Mouse (Mus musculus) liver, embryonic 11.5 days (tissue): Measurements from ENCODE around the gene 9330182L06Rik. TPM values are rescaled to one million over a fixed set of nuclear protein-coding genes. Genes with fewer than 3 reads are reported as not detected.

Source experiments
- ATAC-seq: fragments of 200-750 bp; cut with Nextera tagmentation; replicated peaks from 2 replicates; pipeline ENCODE4 v1.8.0; 2017; ENCODE audit warnings: moderate number of reproducible peaks, mild to moderate bottlenecking, moderate TSS enrichment, moderate library complexity; ENCODE audit not compliant: low FRiP score
- DNase-seq: peaks from one replicate; pipeline ENCODE4 v3.0.0-alpha.2; 2017; ENCODE audit warnings: low spot score
- H3K27ac ChIP-seq: fragments of 300-500 bp; sonication (generic); 2 replicates; pipeline ENCODE4 v1.5.1; 2014; ENCODE audit warnings: mild to moderate bottlenecking, low read depth, low read length, control low read depth
- H3K27me3 ChIP-seq: fragments of 300-500 bp; sonication (generic); replicated peaks from 2 replicates; pipeline ENCODE4 v1.6.1; 2014; ENCODE audit warnings: low read length, mixed read lengths; ENCODE audit not compliant: control insufficient read depth, insufficient read depth
- H3K36me3 ChIP-seq: fragments of 300-500 bp; sonication (generic); 2 replicates; pipeline ENCODE4 v1.6.1; 2014; ENCODE audit warnings: mild to moderate bottlenecking, low read length, moderate library complexity, mixed read lengths; ENCODE audit not compliant: control insufficient read depth, insufficient read depth
- H3K4me1 ChIP-seq: fragments of 300-500 bp; sonication (generic); replicated peaks from 2 replicates; pipeline ENCODE4 v1.6.1; 2014; ENCODE audit warnings: low read length, mixed read lengths; ENCODE audit not compliant: control insufficient read depth, insufficient read depth
- H3K4me2 ChIP-seq: fragments of 300-500 bp; sonication (generic); 2 replicates; pipeline ENCODE4 v1.6.1; 2014; ENCODE audit warnings: mild to moderate bottlenecking, control low read depth, moderate library complexity
- H3K4me3 ChIP-seq: fragments of 300-500 bp; sonication (generic); 2 replicates; pipeline ENCODE4 v1.5.1; 2014; ENCODE audit warnings: low read depth, low read length, control low read depth
- H3K9ac ChIP-seq: fragments of 300-500 bp; sonication (generic); 2 replicates; pipeline ENCODE4 v1.6.1; 2014; ENCODE audit warnings: low read depth, low read length, control low read depth
- H3K9me3 ChIP-seq: fragments of 300-500 bp; sonication (generic); 2 replicates; pipeline ENCODE4 v1.6.1; 2016; ENCODE audit warnings: low read length, inconsistent platforms, mixed read lengths; ENCODE audit not compliant: control insufficient read depth
- WGBS: fragments of 180-500 bp; shearing (Covaris S2); extraction: QIAGEN DNeasy Blood & Tissue Kit; methylation state at CpG from one replicate; pipeline ENCODE4 v1.1.7; 2014; 5-methylcytosine and 5-hydroxymethylcytosine counted together
- polyA plus RNA-seq: library from polyadenylated mRNA; unstranded; fragments of >200 nt; fragmentation: Nextera tagmentation; extraction: Ambion mirVana; gene quantifications from 2 replicates; pipeline ENCODE4 v1.2.1, GENCODE M21; 2014

Gene 9330182L06Rik
- polyA plus RNA-seq, 1 experiment from 2014 or later, result 0.99 TPM

GRCm38 (mm10) chr5:9389968-9390367 is 124.0 kb downstream of the 9330182L06Rik start:
- Histone ChIP-seq H3K27ac (no peak overlapping the region), H3K9ac (no peak overlapping the region), H3K4me1 (no peaks in the 10 kb centered on the region), H3K27me3 (no peaks in the 10 kb centered on the region), H3K4me3 (no peak overlapping the region), H3K36me3 (no peaks in the 10 kb centered on the region), H3K4me2 (no peak overlapping the region), H3K9me3 (no peaks in the 10 kb centered on the region)
- WGBS, result 67% methylated on average over 7 of the region's 7 CpGs
- ATAC-seq (no peak), DNase-seq (no peak)

- Histone ChIP-seq H3K27ac (no peak overlapping the region), H3K36me3 (no peaks in the 10 kb centered on the region), H3K9me3 (no peaks in the 10 kb centered on the region), H3K4me3 (no peak overlapping the region), H3K4me2 (no peak overlapping the region), H3K27me3 (no peaks in the 10 kb centered on the region), H3K9ac (no peak overlapping the region), H3K4me1 (no peaks in the 10 kb centered on the region)
- WGBS, result 50% methylated on average over 1 of the region's 1 CpGs
- ATAC-seq (no peak), DNase-seq (no peak)
Observed at GRCm38 (mm10) chr5:9391858-9392393, 126.0 kb downstream of the 9330182L06Rik start.

- DNase-seq (no peak), ATAC-seq (no peak)
- Histone ChIP-seq H3K4me2 (no peak overlapping the region), H3K27me3 (no peaks in the 10 kb centered on the region), H3K9me3 (no peaks in the 10 kb centered on the region), H3K4me3 (no peak overlapping the region), H3K36me3 (no peaks in the 10 kb centered on the region), H3K9ac (no peak overlapping the region), H3K4me1 (no peaks in the 10 kb centered on the region), H3K27ac (no peak overlapping the region)
- WGBS, result 68% methylated on average over 7 of the region's 7 CpGs
Observed at GRCm38 (mm10) chr5:9417098-9417497, 151.2 kb downstream of the 9330182L06Rik start.

- Histone ChIP-seq H3K9me3 (no peaks in the 10 kb centered on the region), H3K4me3 (no peak overlapping the region), H3K27ac (no peak overlapping the region), H3K9ac (no peak overlapping the region), H3K4me2 (no peak overlapping the region), H3K4me1 (no peaks in the 10 kb centered on the region), H3K27me3 (no peaks in the 10 kb centered on the region), H3K36me3 (no peaks in the 10 kb centered on the region)
- 90% methylated on average over 9 of the region's 9 CpGs for WGBS
- ATAC-seq, result no peak
- no peak for DNase-seq
Observed at GRCm38 (mm10) chr5:9417802-9418201, 151.9 kb downstream of the 9330182L06Rik start.

GRCm38 (mm10) chr5:9419964-9420363 is 154.0 kb downstream of the 9330182L06Rik start:
- H3K9me3 ChIP-seq, result no peaks in the 10 kb centered on the region
- H3K36me3 ChIP-seq, result no peaks in the 10 kb centered on the region
- no peak overlapping the region for H3K4me2 ChIP-seq
- WGBS, result 29% methylated on average over 1 of the region's 1 CpGs
- no peak overlapping the region for H3K4me3 ChIP-seq
- no peak overlapping the region for H3K27ac ChIP-seq
- no peaks in the 10 kb centered on the region for H3K4me1 ChIP-seq
- DNase-seq, result no peak
- H3K27me3 ChIP-seq, result no peaks in the 10 kb centered on the region
- no peak overlapping the region for H3K9ac ChIP-seq
- ATAC-seq, result no peak; the same call in 1 of the 2 replicates

- no peak for ATAC-seq
- no peak overlapping the region for H3K9ac ChIP-seq
- no peak overlapping the region for H3K27ac ChIP-seq
- WGBS, result 48% methylated on average over 2 of the region's 2 CpGs
- no peaks in the 10 kb centered on the region for H3K27me3 ChIP-seq
- no peak overlapping the region for H3K4me3 ChIP-seq
- DNase-seq, result no peak
- no peak overlapping the region for H3K4me2 ChIP-seq
- H3K4me1 ChIP-seq, result no peaks in the 10 kb centered on the region
- H3K9me3 ChIP-seq, result no peaks in the 10 kb centered on the region
- no peaks in the 10 kb centered on the region for H3K36me3 ChIP-seq
Observed at GRCm38 (mm10) chr5:9424464-9424863, 158.5 kb downstream of the 9330182L06Rik start.

GRCm38 (mm10) chr5:9427165-9427564 is 161.2 kb downstream of the 9330182L06Rik start:
- H3K4me3 ChIP-seq, result no peak overlapping the region
- ATAC-seq (no peak), DNase-seq (no peak)
- WGBS, result 72% methylated on average over 2 of the region's 2 CpGs
- H3K36me3 ChIP-seq, result no peaks in the 10 kb centered on the region
- H3K9me3 ChIP-seq, result no peaks in the 10 kb centered on the region
- H3K4me2 ChIP-seq, result no peak overlapping the region
- H3K4me1 ChIP-seq, result no peaks in the 10 kb centered on the region
- no peak overlapping the region for H3K27ac ChIP-seq
- no peak overlapping the region for H3K9ac ChIP-seq
- H3K27me3 ChIP-seq, result no peaks in the 10 kb centered on the region

GRCm38 (mm10) chr5:9427581-9428241 is 161.8 kb downstream of the 9330182L06Rik start:
- H3K4me1 ChIP-seq, result no peaks in the 10 kb centered on the region
- H3K27me3 ChIP-seq, result no peaks in the 10 kb centered on the region
- H3K9ac ChIP-seq, result no peak overlapping the region
- WGBS, result 48% methylated on average over 10 of the region's 10 CpGs
- no peak overlapping the region for H3K27ac ChIP-seq
- no peak overlapping the region for H3K4me3 ChIP-seq
- no peak overlapping the region for H3K4me2 ChIP-seq
- no peaks in the 10 kb centered on the region for H3K9me3 ChIP-seq
- DNase-seq (no peak), ATAC-seq (no peak)
- no peaks in the 10 kb centered on the region for H3K36me3 ChIP-seq

GRCm38 (mm10) chr5:9428728-9429127 is 162.8 kb downstream of the 9330182L06Rik start:
- ATAC-seq (no peak), DNase-seq (no peak)
- no peak overlapping the region for H3K9ac ChIP-seq
- H3K27ac ChIP-seq, result no peak overlapping the region
- H3K9me3 ChIP-seq, result no peaks in the 10 kb centered on the region
- no peaks in the 10 kb centered on the region for H3K36me3 ChIP-seq
- no peak overlapping the region for H3K4me3 ChIP-seq
- no peaks in the 10 kb centered on the region for H3K4me1 ChIP-seq
- no peak overlapping the region for H3K4me2 ChIP-seq
- WGBS, result 65% methylated on average over 3 of the region's 3 CpGs
- H3K27me3 ChIP-seq, result no peaks in the 10 kb centered on the region
